Mouse (Mus musculus): ENCODE measurements around the gene Trp53i11.

Gene Trp53i11

DNA sequence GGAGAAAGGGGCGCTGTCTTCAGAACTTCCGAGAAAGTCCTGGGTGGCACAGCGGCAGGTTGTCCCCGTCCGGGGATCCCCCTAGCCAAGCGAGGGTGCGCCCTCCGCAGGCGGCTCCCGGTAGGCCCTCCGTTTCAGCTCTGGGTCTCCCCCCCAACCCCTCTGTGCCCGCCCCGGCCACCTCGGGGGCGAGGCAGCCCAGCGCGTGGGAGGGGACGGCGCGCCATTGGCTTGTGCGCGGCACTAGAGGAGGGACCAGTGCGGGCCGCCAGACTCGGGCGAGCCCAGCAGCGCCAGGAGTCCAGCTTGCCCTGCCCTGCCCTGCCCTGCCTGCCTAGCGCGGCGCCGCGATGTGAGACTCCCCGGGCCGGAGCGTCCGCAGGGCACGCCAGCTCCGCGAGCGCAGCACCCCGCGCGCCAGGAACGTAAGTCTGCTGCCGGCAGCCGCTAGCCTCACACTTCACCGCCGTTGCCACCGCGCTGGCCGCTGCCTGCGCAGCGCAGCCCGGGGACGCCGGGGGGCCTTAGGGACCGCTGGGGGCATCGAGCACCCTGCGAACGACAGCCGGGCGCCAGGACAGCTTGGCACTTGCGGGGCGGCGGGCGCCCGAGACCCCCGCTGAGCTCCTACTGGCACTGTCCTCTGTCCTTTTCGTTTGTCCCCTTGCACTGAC is at the start of gene Trp53i11:
Gene Trp53i11, plus strand, starts transcription at position 226 of the 674 bp plus-strand sequence.
- WGBS, result under 1% methylated on average over 69 of the region's 69 CpGs

DNA sequence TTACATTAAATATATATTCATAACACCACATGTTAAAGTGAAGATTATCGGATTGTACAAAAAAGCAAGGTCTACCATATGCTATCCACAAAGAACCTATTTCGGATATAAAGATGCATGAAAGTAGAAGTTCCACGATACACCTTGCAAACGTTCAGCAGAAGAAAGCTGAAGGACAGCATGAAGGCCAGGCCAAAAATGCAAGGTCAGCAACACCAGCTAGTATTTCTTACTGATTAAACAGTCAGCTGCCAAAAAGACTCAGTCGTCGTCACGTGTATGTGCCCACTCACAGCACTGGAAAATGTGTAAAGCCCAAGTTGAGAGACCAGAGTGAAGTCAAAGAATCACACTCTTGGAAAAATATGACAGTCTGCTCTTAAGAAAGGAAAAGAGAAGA is 47.9 kb upstream of the Trp53i11 start:
- WGBS, result 89% methylated on average over 7 of the region's 7 CpGs

DNA sequence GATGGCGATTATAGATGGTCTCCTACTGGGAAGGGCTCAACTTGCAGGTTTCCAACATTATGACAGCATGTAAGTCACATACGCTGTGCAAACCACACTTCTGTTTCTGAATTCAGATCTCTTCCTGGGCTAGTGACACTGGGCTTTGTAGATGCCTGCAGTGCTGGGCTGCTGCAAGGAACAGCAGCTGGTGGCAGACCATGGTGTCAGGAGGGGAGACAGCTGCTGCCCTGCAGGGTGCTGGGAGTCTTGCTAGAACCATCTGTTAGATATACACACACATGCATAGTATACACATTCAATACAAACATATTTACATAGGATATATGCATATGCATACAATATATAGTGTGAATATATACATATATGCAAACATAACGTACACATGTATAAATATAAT is 46.0 kb upstream of the Trp53i11 start:
- WGBS, result 86% methylated on average over 3 of the region's 3 CpGs

DNA sequence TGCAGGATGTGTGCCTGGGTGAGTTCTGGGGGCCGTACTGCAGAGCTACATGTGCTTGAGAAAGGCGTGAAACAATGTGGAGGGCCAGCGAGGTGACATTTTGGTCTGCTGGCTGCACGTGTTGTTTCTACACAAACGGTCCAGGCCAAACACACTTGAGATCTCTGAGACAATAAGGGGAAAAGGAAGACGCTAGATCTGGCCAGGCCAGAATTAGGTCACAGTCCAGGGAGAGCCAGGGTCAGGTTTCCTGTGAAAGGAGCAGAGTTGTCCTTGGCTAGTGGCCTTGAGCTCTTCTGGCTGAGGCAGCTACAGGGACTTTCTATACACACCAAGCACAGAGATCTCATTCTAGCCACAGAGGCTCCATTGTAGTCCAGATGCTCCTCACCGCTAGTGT is 44.7 kb upstream of the Trp53i11 start:
- 53% methylated on average over 7 of the region's 7 CpGs for WGBS

DNA sequence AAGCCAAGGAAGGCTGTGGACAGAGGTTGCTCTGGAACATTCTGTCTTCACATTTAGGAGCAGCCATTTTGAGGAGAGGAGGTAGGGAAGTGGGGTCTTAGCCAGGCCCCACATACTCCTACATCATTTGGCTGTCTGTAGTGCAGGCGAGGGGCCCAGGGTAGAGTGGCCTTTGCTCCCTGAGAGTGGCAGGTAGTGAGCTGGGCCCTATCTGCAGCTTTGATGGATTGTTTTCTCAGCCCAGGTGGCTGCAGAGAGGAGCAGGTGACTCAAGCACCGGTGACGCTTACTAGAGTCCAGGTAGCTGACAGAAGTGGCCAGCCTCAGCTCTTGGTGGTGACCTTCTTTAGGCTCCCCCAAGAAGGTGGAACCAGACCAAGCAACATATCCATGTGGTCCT is 43.2 kb upstream of the Trp53i11 start:
- WGBS, result 99% methylated on average over 3 of the region's 3 CpGs

DNA sequence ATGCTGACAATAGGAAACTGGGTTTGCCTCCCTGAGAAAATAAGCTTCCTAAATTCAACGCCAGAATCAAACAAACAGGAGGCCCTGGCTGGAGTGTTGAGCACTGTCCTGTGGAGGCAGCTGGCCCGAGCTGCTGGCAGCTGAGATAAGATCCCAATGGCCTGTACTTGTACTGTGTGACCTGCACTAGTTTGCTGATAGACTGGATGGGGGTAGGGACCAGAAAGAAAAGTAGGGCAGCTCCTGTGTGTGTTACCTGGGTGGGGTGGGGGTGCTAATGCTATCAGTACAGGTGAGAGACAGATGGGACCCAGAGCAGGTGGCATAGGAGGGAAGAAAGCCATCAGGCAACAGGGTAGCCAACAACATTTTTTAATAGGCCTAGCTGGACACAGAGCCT is 37.3 kb upstream of the Trp53i11 start:
- 76% methylated on average over 2 of the region's 2 CpGs for WGBS

DNA sequence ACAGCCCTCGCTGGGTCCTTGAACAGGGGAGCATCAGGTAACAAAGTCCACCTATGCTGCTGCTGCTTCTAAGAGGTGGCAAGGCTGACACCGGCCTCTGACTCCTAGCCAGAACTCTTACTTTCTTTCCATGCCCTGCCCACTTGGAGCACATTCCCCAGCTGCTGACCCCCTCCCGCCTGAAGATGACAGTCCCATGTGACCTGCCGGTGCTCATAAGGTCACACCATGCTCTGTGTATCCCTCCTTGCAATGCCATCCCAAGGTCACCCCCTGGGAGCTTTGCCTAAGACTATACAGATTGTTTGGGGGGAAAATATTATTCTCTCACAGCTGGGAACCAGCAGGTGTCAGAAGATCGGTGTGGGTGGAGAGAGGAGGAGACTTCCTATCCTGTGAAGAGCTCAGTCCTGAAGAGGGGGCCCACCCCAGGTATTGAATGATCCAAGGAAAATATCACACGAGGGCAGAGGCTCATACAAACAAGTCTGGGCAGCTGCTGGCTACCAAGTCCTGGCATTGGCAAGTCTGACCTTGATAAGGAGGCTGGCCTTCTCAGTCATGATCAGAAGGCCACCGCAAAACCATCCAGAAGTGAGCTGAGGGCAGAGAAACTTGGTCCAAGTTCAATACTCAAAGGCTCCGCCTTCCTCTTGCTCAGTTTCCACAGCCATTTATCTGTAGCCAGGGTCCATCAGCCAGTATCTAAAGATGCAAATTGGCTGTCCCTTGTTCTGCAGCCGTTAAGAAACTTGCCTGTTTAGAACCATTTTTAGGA is 36.5 kb upstream of the Trp53i11 start:
- WGBS, result 75% methylated on average over 9 of the region's 9 CpGs

DNA sequence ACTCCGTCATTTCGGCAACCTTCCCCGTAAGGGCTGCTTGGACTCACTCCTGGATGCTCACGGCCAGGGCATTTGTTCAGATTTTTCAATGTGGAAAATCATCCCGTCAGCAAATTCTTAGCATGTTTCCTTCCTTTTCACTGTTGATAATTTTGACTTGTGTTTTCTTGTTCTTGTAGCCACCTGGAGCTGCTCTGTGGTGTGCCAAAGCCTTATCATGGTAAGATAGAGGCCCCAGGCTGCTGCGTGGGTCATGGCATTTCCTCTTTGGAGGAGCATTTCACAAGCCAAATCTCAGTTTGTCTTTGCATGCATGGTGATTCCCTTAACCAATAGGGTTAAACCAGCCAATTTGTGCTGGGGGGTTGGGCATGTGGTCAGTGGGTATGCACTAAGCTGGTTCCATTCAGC is 35.2 kb upstream of the Trp53i11 start:
- WGBS, result 68% methylated on average over 6 of the region's 6 CpGs

DNA sequence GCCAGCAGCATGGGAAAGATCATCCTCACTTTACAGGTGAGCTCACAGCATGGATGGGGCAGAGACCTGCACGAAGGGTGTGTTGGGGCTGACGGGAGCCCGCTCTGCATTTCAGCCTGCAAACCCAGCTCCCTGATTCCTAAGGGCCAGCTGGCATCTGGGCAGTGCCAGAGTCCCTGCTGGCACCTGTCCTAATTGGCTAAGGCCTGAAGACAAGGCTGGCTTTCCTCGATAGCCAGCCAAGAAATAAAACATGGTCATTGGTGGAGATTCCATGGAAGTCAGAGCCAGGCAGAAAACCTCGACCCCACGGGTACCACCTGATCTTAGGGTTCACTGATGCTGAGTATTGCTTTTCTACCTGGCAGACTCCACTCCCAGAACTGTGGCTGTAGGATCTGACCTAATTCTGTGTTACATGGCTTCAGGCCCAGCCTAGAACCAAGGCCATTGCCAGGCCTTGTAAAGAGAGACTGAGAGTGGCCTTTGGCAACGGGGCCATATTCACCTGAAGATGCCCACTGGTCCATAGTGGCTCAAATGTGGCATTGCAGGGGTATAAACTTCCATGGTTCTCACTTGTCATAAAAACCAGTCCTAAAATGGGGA is 34.4 kb upstream of the Trp53i11 start:
- WGBS, result 55% methylated on average over 7 of the region's 7 CpGs

DNA sequence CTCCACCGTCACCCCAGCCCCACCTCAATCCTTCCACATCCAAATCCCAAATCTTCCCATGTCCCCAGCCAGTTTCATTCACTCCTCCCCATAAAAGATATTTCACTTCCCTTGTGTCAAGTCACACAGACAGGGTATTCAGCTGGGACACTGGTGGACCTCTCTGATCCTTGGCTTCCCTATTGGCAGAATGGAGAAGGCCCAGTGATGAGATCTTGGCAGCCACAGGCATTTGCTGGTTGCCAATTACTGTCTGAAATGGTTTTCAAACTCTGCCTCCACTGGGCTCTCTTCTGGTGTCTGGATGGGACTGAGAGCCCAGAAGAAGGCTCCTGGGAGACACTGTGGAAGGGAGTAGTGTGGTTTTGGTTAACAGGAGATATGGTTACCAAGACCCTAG is 33.5 kb upstream of the Trp53i11 start:
- WGBS, result 94% methylated on average over 1 of the region's 1 CpGs

DNA sequence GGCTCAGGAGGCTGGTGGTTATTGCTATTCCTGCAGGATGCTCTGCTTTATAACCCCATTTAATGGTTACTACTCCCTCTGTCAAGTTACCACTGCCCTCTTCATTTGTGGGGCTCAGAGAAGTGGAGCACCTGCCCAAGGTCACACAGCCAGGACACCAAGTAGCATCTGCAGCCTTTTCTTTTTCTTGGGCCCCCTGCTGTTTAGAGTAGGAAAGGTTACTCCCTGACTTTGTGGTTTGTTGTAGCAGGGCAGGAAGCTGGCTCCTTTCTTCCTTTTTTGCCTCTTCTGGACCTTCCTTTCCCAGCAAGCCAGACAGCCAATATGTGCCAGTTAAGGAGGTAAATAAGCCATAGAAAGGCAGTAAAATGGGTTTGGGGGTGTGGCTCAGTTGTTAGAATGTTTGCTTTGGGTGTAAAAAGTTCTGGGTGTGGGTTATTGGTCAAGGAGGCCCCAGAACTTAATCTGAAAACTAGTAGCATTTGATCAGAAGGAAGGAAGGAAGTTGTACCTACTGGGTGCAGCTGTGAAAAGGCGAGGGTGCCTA is 32.8 kb upstream of the Trp53i11 start:
- WGBS, result 88% methylated on average over 1 of the region's 1 CpGs

DNA sequence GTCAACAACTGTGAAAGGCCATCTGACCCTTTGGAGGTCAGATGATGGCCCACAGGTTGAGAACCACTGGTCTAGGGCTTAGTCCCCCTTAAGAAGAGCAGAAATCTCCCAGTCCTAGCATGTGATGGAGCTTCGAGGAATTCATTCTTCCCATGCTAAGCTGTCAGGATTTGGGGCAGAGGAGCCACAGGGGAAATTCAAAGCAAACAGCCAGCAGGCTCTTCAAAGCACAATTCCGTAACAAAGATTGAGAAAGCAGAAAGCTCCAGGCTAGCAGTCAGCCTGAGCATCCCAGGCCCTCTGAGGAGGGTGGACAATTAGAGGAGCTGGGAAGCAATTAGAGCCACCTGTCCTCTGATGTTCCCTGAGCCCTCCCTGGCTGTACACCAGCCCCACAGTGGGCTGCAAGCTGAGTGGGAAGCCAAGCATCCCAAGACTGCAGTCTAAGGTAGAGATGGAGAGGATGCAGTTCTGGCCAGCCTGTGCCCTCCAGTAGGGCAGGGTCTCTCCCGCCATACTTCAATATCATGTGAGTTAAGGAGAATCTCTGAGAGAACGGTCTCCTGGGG is 26.8 kb upstream of the Trp53i11 start:
- 92% methylated on average over 4 of the region's 4 CpGs for WGBS

DNA sequence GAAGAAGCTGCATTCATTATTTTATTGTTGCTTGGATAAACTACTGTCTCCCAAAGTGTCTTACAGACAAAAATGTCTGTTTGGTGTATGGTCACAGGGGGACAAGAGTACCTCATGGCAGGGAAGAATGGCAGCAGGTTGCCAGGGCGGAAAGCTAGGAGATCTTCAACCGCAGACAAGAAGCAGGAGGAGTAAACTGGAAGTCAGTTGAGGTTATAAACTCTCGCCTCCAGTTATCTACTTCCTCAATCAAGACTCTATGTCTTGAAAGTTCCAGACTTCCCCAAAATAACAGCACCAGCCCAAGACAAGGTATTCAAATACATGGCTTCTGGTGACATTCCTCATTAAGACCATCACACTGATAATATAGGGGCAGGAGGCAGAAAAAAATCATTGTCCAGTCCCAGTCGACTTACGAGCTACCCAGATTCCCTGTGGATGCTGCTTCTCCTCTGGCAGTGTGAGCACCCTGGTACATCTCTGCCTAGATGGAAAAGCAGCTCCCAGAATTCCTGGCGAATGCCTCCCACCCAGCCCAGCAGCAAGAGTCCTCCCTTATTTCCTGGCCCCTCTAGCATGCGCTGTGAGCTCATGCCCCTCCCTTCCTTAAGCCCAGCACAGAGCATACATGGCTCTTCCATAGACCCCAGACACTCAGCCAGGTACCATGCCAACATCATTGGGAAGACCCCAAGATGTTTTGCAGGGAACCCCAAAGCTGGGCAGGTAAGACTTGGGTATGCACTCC is 25.3 kb upstream of the Trp53i11 start:
- WGBS, result 85% methylated on average over 7 of the region's 7 CpGs

DNA sequence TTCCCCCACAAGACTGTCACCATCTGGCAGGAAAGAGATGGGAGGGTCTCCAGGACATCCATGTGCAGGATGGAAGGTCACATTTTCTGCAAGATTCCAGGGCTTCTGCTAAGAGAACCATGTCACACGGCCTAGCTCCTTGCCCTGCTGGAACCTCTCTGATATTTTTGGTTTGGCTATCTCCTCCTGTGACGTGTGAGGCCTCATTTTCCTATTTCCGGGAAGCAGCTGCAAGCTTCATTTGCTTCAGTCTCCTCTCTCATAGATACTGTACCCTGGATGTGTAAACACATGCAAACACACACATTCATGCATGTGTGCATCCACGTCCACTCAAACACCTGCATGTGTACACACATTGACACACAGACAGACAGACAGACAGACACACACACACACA is 24.6 kb upstream of the Trp53i11 start:
- WGBS, result 76% methylated on average over 4 of the region's 4 CpGs

DNA sequence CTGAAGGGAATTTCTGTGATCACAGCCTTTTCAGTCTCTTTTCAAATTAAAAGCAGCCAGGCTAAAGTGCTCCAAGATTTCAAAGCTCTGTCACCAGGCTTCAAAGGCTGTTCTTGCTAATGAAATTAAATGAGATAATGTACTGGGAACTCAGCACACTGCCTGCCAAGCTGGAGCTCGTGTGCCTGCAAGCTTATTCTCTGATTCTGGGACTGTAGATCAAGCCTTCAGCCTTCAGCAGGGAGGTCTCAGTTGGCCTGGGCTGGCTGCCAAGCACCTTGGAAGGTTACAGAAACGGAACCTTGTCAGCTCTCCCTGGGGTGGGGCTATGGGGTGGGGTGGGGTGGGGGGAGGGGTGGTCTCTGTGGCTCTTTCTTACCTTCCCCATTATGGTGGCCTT is 24.0 kb upstream of the Trp53i11 start:
- 65% methylated on average over 2 of the region's 2 CpGs for whole genome bisulfite sequencing

DNA sequence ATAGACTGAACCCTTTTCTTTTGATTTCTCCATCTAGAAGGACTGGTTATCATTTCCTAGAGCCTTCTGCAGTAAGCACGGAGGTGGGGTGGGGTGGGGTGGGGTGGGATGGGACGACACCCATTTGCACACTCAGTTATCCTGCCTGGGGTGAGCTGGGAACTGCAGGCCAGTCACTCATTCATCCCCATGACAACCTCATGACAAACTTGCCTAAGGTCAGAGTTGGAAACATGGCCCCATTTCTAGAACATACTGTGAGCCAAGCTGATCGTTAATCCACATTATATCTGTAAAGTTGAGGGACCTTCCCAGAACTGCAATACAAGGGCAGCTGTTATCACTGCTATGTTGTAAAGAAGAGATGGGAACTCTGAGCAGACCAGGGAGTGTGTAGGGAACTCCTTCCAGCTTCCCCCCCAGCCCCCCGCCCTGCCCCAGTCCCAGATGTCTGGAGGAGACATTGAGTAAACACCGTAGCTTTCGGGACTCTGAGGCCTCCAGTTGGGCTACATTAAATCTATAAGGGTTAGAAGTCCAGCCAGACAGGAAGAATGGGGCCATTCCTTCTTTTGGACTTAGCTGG is 23.5 kb upstream of the Trp53i11 start:
- WGBS, result 88% methylated on average over 6 of the region's 6 CpGs

DNA sequence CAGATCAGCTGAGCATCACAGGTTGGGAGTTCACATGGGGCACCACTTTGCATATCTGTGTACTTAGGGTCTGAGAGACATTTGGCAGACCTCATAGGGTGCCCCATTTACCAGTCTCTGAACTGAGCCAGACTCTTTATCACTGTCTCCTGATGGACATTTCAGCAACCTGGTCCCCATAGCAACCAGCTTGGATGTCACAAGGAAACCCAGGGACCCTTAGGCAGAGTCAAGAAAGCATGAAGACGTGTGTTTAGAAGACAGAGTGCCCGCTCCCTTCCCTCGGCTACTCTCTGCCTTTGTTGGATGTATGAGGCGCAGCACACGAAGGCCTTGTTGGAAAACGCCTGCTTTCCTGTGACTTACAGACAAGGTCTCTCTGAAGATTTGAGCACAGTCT is 21.1 kb upstream of the Trp53i11 start:
- WGBS, result 75% methylated on average over 6 of the region's 6 CpGs

DNA sequence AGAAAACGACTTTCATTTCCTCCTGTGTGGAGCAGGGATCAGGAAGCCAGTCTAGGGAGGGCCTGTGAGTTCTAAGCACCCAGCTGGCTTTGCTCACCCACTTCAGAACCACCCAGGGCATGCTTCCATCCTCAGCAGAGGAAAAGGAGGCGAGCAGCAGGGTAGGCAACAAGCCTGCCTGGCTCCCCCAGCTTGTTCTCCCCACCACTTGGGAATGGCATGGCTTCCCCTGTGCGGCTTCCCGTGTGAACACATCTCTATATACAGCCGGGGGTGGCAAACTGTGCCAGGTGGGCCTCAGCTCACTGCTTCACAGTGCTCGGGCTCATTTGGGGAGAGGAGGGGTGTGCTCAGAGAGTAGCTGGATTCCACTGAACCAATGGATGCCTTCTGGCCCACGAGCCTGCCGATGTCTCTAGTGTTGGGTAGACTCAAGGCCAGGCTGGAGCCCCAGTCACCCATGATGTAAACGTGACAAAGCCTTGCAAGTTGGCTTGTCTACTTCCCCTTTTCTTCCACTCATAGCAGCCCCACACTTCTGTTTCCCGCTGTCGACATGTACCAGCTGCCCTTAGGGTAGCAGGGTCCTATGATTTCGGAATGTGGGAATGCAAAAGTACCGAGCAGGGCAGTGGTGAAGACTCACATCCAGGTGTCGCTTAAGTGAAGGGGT is 20.5 kb upstream of the Trp53i11 start:
- 71% methylated on average over 14 of the region's 14 CpGs for WGBS

DNA sequence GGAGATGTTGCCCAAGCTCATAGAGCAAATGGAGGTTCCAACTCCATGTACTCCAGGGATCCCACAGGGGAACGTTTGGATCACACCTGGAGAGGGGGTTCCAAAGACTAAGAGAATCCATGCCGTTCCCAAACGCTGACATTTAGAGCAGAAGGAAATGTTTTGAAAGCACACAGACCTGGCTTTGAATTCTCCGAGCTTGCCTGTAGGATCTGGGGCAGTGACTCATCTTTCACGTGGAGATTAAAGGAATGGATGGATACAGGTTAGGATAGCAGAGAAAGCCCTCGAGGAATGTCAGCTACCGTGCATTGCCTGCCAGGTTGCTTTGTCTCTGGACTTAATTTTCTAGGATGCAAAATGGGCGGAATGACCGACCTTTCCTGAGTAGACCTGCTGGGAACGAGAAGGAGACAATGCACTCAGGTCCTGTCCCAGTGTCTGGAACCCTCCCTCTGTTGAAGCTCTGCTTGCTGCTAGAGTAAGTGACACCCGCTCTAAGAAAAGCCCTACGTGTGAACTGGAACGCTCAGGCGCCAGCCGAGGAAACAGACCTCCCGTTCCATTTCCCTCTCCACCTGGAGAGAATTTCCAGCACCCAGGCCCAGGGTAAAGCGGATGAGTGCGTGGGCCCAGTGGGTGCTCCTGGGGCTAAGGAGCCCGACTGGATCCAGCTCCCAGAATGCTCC is 17.0 kb upstream of the Trp53i11 start:
- 55% methylated on average over 19 of the region's 19 CpGs for WGBS

DNA sequence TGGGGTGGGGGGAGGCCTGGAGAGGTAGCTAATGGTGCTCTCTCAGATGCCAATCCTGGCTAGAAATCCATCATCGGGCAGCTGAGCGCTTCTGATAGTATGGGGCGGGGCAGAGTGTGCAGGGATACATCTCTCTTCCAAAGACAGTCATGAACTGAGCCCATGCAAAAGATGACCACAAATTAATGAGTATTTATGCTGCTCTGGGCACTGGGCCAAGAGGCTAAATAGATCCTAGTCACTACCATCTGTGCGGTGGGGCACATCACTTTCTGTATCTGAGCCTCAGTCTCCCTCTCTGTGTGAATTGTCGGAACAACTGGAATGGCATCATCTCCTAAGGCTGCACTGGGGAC is 16.5 kb upstream of the Trp53i11 start:
- 64% methylated on average over 5 of the region's 5 CpGs for WGBS

Measured in cerebral cortex, adult 2 months (tissue).